Mouse (Mus musculus) limb, embryonic 14.5 days (tissue): ENCODE results near the gene Hadhb. TPM values are rescaled to one million over a fixed set of nuclear protein-coding genes. Genes with fewer than 3 reads are reported as not detected.

Experiments
- ATAC-seq: fragments of 200-750 bp; cut with Nextera tagmentation; 2 replicates; pipeline ENCODE4 v1.8.0; 2017; ENCODE audit warnings: low read depth, moderate number of reproducible peaks, moderate TSS enrichment; ENCODE audit not compliant: low FRiP score
- DNase-seq: peaks from one replicate; pipeline ENCODE4 v3.0.0-alpha.2; 2015; ENCODE audit warnings: low spot score
- H3K27ac ChIP-seq: fragments of 300-500 bp; sonication (generic); replicated peaks from 2 replicates; pipeline ENCODE4 v1.5.1; 2014; ENCODE audit warnings: low read depth, mild to moderate bottlenecking, low read length, moderate library complexity, mixed read lengths
- H3K27me3 ChIP-seq: fragments of 300-500 bp; sonication (generic); 2 replicates; pipeline ENCODE4 v1.6.1; 2014; ENCODE audit warnings: low read length, mixed read lengths; ENCODE audit not compliant: control insufficient read depth, insufficient read depth
- H3K36me3 ChIP-seq: fragments of 300-500 bp; sonication (generic); 2 replicates; pipeline ENCODE4 v1.6.1; 2014; ENCODE audit warnings: mild to moderate bottlenecking, low read length, moderate library complexity, mixed read lengths; ENCODE audit not compliant: control insufficient read depth, insufficient read depth
- H3K4me1 ChIP-seq: fragments of 300-500 bp; sonication (generic); 2 replicates; pipeline ENCODE4 v1.6.1; 2014; ENCODE audit warnings: antibody characterized with exemption, low read length, mixed read lengths; ENCODE audit not compliant: control insufficient read depth, insufficient read depth
- H3K4me2 ChIP-seq: fragments of 300-500 bp; sonication (generic); replicated peaks from 2 replicates; pipeline ENCODE4 v1.6.1; 2014; ENCODE audit warnings: low read depth, mild to moderate bottlenecking, low read length, moderate library complexity; ENCODE audit not compliant: severe bottlenecking
- H3K4me3 ChIP-seq: fragments of 300-500 bp; sonication (generic); replicated peaks from 2 replicates; pipeline ENCODE4 v1.5.1; 2014; ENCODE audit warnings: low read length
- H3K9ac ChIP-seq: fragments of 300-500 bp; sonication (generic); 2 replicates; pipeline ENCODE4 v1.6.1; 2014; ENCODE audit warnings: mild to moderate bottlenecking, low read depth, low read length, moderate library complexity; ENCODE audit not compliant: severe bottlenecking
- H3K9me3 ChIP-seq: fragments of 300-500 bp; sonication (generic); 2 replicates; pipeline ENCODE4 v1.6.1; 2016; ENCODE audit warnings: low read length; ENCODE audit not compliant: control insufficient read depth
- POLR2A ChIP-seq: fragments of 200-500 bp; IDR thresholded peaks from 2 replicates; pipeline ENCODE4 v1.8.0; 2012; ENCODE audit warnings: inconsistent platforms, mild to moderate bottlenecking, moderate library complexity, borderline replicate concordance; ENCODE audit not compliant: insufficient read depth, insufficient read length; ENCODE audit errors: extremely low read depth
- WGBS: fragments of 180-500 bp; shearing (Covaris S2); extraction: QIAGEN DNeasy Blood & Tissue Kit; methylation state at CpG from one replicate; pipeline ENCODE4 v1.1.7; 2014; 5-methylcytosine and 5-hydroxymethylcytosine counted together
- polyA plus RNA-seq, 2 experiments: library from polyadenylated mRNA; depleted of rRNA in 1 of 2; stranded (reverse) in 1 of 2; unstranded in 1 of 2; fragments of >200 nt; fragmentation: Nextera tagmentation in 1 of 2; extraction: Ambion mirVana in 1 of 2; gene quantifications; 2 replicates each; pipeline versions ENCODE4 v1.2.1 to v1.2.3; 2012 to 2014

The Hadhb gene
- polyA plus RNA-seq, 2 experiments: 74.3 to 128 TPM

- no peak for ATAC-seq
- H3K9me3 ChIP-seq: no peaks in the 10 kb centered on the region
- H3K4me3 ChIP-seq: no peak overlapping the region
- no peak overlapping the region for H3K27ac ChIP-seq
- DNase-seq: no peak
- 90% methylated on average over 9 of the region's 9 CpGs for WGBS
- H3K27me3 ChIP-seq: no peaks in the 10 kb centered on the region
- no peak overlapping the region for H3K4me2 ChIP-seq
- TF ChIP-seq POLR2A: no peak
- no peak overlapping the region for H3K9ac ChIP-seq
- peaks cover 80% of the 10 kb centered on the region for H3K36me3 ChIP-seq
- H3K4me1 ChIP-seq: no peaks in the 10 kb centered on the region
Measured at GRCm38 (mm10) chr5:30137271-30137670, 17.8 kb upstream of the Hadhb start.

GRCm38 (mm10) chr5:30138193-30138592 is 16.9 kb upstream of the Hadhb start:
- DNase-seq: no peak

GRCm38 (mm10) chr5:30146526-30146925 is 8.5 kb upstream of the Hadhb start:
- TF ChIP-seq POLR2A: no peak
- Histone ChIP-seq H3K4me1 (no peaks in the 10 kb centered on the region), H3K27me3 (no peaks in the 10 kb centered on the region), H3K4me3 (no peak overlapping the region), H3K4me2 (no peak overlapping the region), H3K36me3 (peaks cover 51% of the 10 kb centered on the region), H3K27ac (no peak overlapping the region), H3K9ac (no peak overlapping the region), H3K9me3 (no peaks in the 10 kb centered on the region)
- DNase-seq (no peak), ATAC-seq (no peak)
- WGBS: 93% methylated on average over 6 of the region's 6 CpGs

More at GRCm38 (mm10) chr5:30138193-30138592, 16.9 kb upstream of the Hadhb start:
- H3K36me3 ChIP-seq: peaks cover 84% of the 10 kb centered on the region
- no peak overlapping the region for H3K9ac ChIP-seq
- no peak overlapping the region for H3K4me3 ChIP-seq
- no peaks in the 10 kb centered on the region for H3K27me3 ChIP-seq
- no peak for ATAC-seq
- no peaks in the 10 kb centered on the region for H3K4me1 ChIP-seq
- WGBS: 92% methylated on average over 4 of the region's 4 CpGs
- no peak for TF ChIP-seq POLR2A
- no peak overlapping the region for H3K4me2 ChIP-seq
- no peak overlapping the region for H3K27ac ChIP-seq
- H3K9me3 ChIP-seq: no peaks in the 10 kb centered on the region

GRCm38 (mm10) chr5:30148133-30148920 is 6.7 kb upstream of the Hadhb start:
- WGBS: 88% methylated on average over 5 of the region's 5 CpGs
- no peak for TF ChIP-seq POLR2A

GRCm38 (mm10) chr5:30152007-30152406 is 3.0 kb upstream of the Hadhb start:
- ATAC-seq (no peak), DNase-seq (no peak)
- Histone ChIP-seq H3K9me3 (no peaks in the 10 kb centered on the region), H3K4me2 (no peak overlapping the region), H3K4me1 (peaks cover 12% of the 10 kb centered on the region), H3K4me3 (no peak overlapping the region), H3K27me3 (no peaks in the 10 kb centered on the region), H3K27ac (no peak overlapping the region), H3K36me3 (peaks cover 2% of the 10 kb centered on the region; the same call in 1 of the 2 replicates), H3K9ac (no peak overlapping the region)
- no peak for TF ChIP-seq POLR2A
- 73% methylated on average over 4 of the region's 4 CpGs for WGBS

More at GRCm38 (mm10) chr5:30148133-30148920, 6.7 kb upstream of the Hadhb start:
- Histone ChIP-seq H3K4me2 (no peak overlapping the region), H3K4me1 (peaks cover 4% of the 10 kb centered on the region; the same call in 1 of the 2 replicates), H3K4me3 (no peak overlapping the region), H3K27ac (no peak overlapping the region), H3K9me3 (no peaks in the 10 kb centered on the region), H3K36me3 (peaks cover 34% of the 10 kb centered on the region), H3K9ac (no peak overlapping the region), H3K27me3 (no peaks in the 10 kb centered on the region)
- no peak for DNase-seq
- no peak for ATAC-seq
